Mouse (Mus musculus) C2C12 (cell line): Measurements from ENCODE around the gene Pld2. TPM values are rescaled to one million over a fixed set of nuclear protein-coding genes. Genes with fewer than 3 reads are reported as not detected.

Experiments used
- H3K27me3 ChIP-seq: one replicate; pipeline ENCODE4 v1.6.1; 2011; ENCODE audit not compliant: control insufficient read depth, insufficient read depth, insufficient read length
- H3K36me3 ChIP-seq: one replicate; pipeline ENCODE4 v1.6.1; 2011; ENCODE audit not compliant: control insufficient read depth, insufficient read depth
- H3K4me3 ChIP-seq: one replicate; pipeline ENCODE4 v1.5.1; 2011; ENCODE audit warnings: mild to moderate bottlenecking, control low read depth; ENCODE audit not compliant: poor library complexity, insufficient read depth, severe bottlenecking
- H3K79me2 ChIP-seq: one replicate; pipeline ENCODE4 v1.6.1; 2011; ENCODE audit not compliant: control insufficient read depth, insufficient read depth
- H3K79me3 ChIP-seq: one replicate; pipeline ENCODE4 v1.6.1; 2011; ENCODE audit warnings: low read depth, control low read depth
- H3ac ChIP-seq: one replicate; pipeline ENCODE3; 2011; ENCODE audit warnings: low read depth; ENCODE audit not compliant: control insufficient read depth, insufficient read length
- CEBPB ChIP-seq: IDR thresholded peaks from one replicate; pipeline ENCODE4 v1.6.1; 2011; ENCODE audit warnings: low read depth, mild to moderate bottlenecking, control low read depth, moderate library complexity
- CTCF ChIP-seq: IDR thresholded peaks from one replicate; pipeline ENCODE4 v1.5.1; 2011; ENCODE audit not compliant: control insufficient read depth, insufficient read depth, insufficient read length
- FOSL1 ChIP-seq: IDR thresholded peaks from one replicate; pipeline ENCODE4 v1.8.0; 2011; ENCODE audit warnings: mild to moderate bottlenecking, low read length; ENCODE audit not compliant: poor library complexity, insufficient read depth, severe bottlenecking
- MAX ChIP-seq: IDR thresholded peaks from one replicate; pipeline ENCODE4 v1.6.1; 2011; ENCODE audit warnings: mild to moderate bottlenecking, control low read depth
- MYOD1 ChIP-seq: IDR thresholded peaks from one replicate; pipeline ENCODE4 v1.6.1; 2011; ENCODE audit warnings: low read depth; ENCODE audit not compliant: control insufficient read depth, insufficient read length
- MYOG ChIP-seq: IDR thresholded peaks from one replicate; pipeline ENCODE4 v1.6.1; 2011; ENCODE audit not compliant: control insufficient read depth, insufficient read length; ENCODE audit errors: extremely low read depth
- USF1 ChIP-seq: IDR thresholded peaks from one replicate; pipeline ENCODE4 v1.6.1; 2011; ENCODE audit warnings: low read depth, mild to moderate bottlenecking, control low read depth, moderate library complexity
- polyA plus RNA-seq: library from polyadenylated mRNA; unstranded; fragments of >200 nt; fragmentation: generic; extraction: Trizol; gene quantifications from one replicate; pipeline ENCODE4 v1.2.1, GENCODE M21; 2012; ENCODE audit warnings: missing spikeins

Pld2 gene
- polyA plus RNA-seq, 1 experiment: 9.3 TPM

GRCm38 (mm10) chr11:70583775-70584174 is 43.9 kb downstream of the Pld2 start:
- H3K79me3 ChIP-seq: peaks cover 55% of the 10 kb centered on the region
- H3ac ChIP-seq: no peak overlapping the region
- H3K4me3 ChIP-seq: no peak overlapping the region
- H3K79me2 ChIP-seq: peaks cover 99% of the 10 kb centered on the region
- H3K27me3 ChIP-seq: no peaks in the 10 kb centered on the region
- no peaks in the 10 kb centered on the region for H3K36me3 ChIP-seq
- TF ChIP-seq USF1 (no peak), CTCF (no peak), FOSL1 (no peak), MAX (no peak), MYOG (no peak), CEBPB (no peak), MYOD1 (no peak)

GRCm38 (mm10) chr11:70585457-70585856 is 45.6 kb downstream of the Pld2 start:
- TF ChIP-seq FOSL1 (no peak), USF1 (peak; percentile 50), CTCF (no peak), CEBPB (no peak), MAX (peak; percentile 72), MYOD1 (peak; percentile 18), MYOG (no peak)
- Histone ChIP-seq H3ac (no peak overlapping the region), H3K79me2 (peaks cover 99% of the 10 kb centered on the region), H3K79me3 (peaks cover 57% of the 10 kb centered on the region), H3K27me3 (no peaks in the 10 kb centered on the region), H3K36me3 (no peaks in the 10 kb centered on the region), H3K4me3 (no peak overlapping the region)

- Histone ChIP-seq H3ac (no peak overlapping the region), H3K79me3 (peaks cover 58% of the 10 kb centered on the region), H3K4me3 (no peak overlapping the region), H3K36me3 (no peaks in the 10 kb centered on the region), H3K79me2 (peaks cover 98% of the 10 kb centered on the region), H3K27me3 (no peaks in the 10 kb centered on the region)
- TF ChIP-seq MYOD1 (no peak), CEBPB (no peak), MYOG (no peak), MAX (no peak), CTCF (no peak), USF1 (no peak), FOSL1 (no peak)
These were observed 46.4 kb downstream of the Pld2 start for GRCm38 (mm10) chr11:70586261-70586660.

- no peaks in the 10 kb centered on the region for H3K27me3 ChIP-seq
- H3K36me3 ChIP-seq: no peaks in the 10 kb centered on the region
- TF ChIP-seq FOSL1 (no peak), CEBPB (no peak), MYOG (no peak), CTCF (no peak), MAX (no peak), USF1 (no peak), MYOD1 (no peak)
- peaks cover 56% of the 10 kb centered on the region for H3K79me3 ChIP-seq
- no peak overlapping the region for H3K4me3 ChIP-seq
- H3ac ChIP-seq: no peak overlapping the region
- H3K79me2 ChIP-seq: peaks cover 98% of the 10 kb centered on the region
These were observed 47.1 kb downstream of the Pld2 start for GRCm38 (mm10) chr11:70586954-70587353.

GRCm38 (mm10) chr11:70591733-70592132 is 51.9 kb downstream of the Pld2 start:
- H3K27me3 ChIP-seq: no peaks in the 10 kb centered on the region
- TF ChIP-seq MAX (no peak), MYOG (no peak), FOSL1 (no peak), MYOD1 (no peak), USF1 (no peak), CEBPB (no peak), CTCF (no peak)
- peaks cover 6% of the 10 kb centered on the region for H3K36me3 ChIP-seq
- H3K79me3 ChIP-seq: peaks cover 33% of the 10 kb centered on the region
- no peak overlapping the region for H3ac ChIP-seq
- no peak overlapping the region for H3K4me3 ChIP-seq
- H3K79me2 ChIP-seq: peaks cover 78% of the 10 kb centered on the region
